Mouse (Mus musculus) liver, adult 2 months (tissue): Measurements from ENCODE around the gene Cep112.

Experiments
- CTCF ChIP-seq: fragments of 200-500 bp; IDR thresholded peaks from 2 replicates; pipeline ENCODE4 v1.5.1; 2011; ENCODE audit warnings: low read depth, low read length, control low read depth
- POLR2A ChIP-seq: fragments of 200-500 bp; IDR thresholded peaks from 2 replicates; pipeline ENCODE4 v1.6.1; 2011; ENCODE audit warnings: low read length, control low read depth; ENCODE audit not compliant: insufficient read depth; ENCODE audit errors: extremely low read depth

- TF ChIP-seq POLR2A (no peak), CTCF (no peak)
These were observed 83.2 kb downstream of the Cep112 start for GRCm38 (mm10) chr11:108508190-108508589.
